Mouse (Mus musculus): ENCODE measurements around the gene Scrn1. TPM values are rescaled to one million over a fixed set of nuclear protein-coding genes. Genes with fewer than 3 reads are reported as not detected.

The Scrn1 gene
- polyA plus RNA-seq, 1 experiment = 25.5 TPM

- H3K36me3 ChIP-seq (ENCODE audit: control insufficient read depth, insufficient read depth) = no peaks in the 10 kb centered on the region
- no peaks in the 10 kb centered on the region for H3K79me2 ChIP-seq (ENCODE audit: control insufficient read depth, insufficient read depth)
- no peak overlapping the region for H3ac ChIP-seq (ENCODE audit: control insufficient read depth, insufficient read length)
- no peak overlapping the region for H3K4me2 ChIP-seq (ENCODE audit: low read depth)
- no peaks in the 10 kb centered on the region for H3K27me3 ChIP-seq (ENCODE audit: control insufficient read depth, insufficient read depth, insufficient read length)
- H3K4me3 ChIP-seq = no peak overlapping the region
- TF ChIP-seq USF1 (IDR thresholded peaks at IDR 0.05; ENCODE audit: low read depth) (no peak), MYOD1 (IDR thresholded peaks at IDR 0.05; ENCODE audit: control insufficient read depth in 1 of 3, insufficient read length in 2 of 3, low read depth in 2 of 3) (no peak), REST (IDR thresholded peaks at IDR 0.05; ENCODE audit: insufficient read depth, insufficient read length) (no peak), POLR2A (IDR thresholded peaks at IDR 0.05; ENCODE audit: insufficient read length, low read depth) (no peak), E2F4 (IDR thresholded peaks at IDR 0.05; ENCODE audit: insufficient read depth) (no peak), SRF (IDR thresholded peaks at IDR 0.05; ENCODE audit: control insufficient read depth, insufficient read length, low read depth) (no peak), CEBPB (IDR thresholded peaks at IDR 0.05; ENCODE audit: insufficient read depth, poor library complexity, severe bottlenecking) (no peak), TCF12 (IDR thresholded peaks at IDR 0.05; ENCODE audit: insufficient read depth, poor library complexity, severe bottlenecking) (no peak), TCF3 (IDR thresholded peaks at IDR 0.05; ENCODE audit: insufficient read length, low read depth) (no peak), MYOG (IDR thresholded peaks at IDR 0.05; ENCODE audit: control insufficient read depth in 1 of 3, insufficient read depth in 1 of 3, insufficient read length in 2 of 3, low read depth in 2 of 3) (no peak), MAX (IDR thresholded peaks at IDR 0.05; ENCODE audit: low read depth) (no peak), POLR2AphosphoS2 (IDR thresholded peaks at IDR 0.05; ENCODE audit: insufficient read length, low read depth) (no peak)
Observed at GRCm38 (mm10) chr6:54550801-54551323, 15.4 kb downstream of the Scrn1 start.

- Histone ChIP-seq H3K4me3 (no peak overlapping the region), H3K79me2 (ENCODE audit: control insufficient read depth, insufficient read depth) (no peaks in the 10 kb centered on the region), H3K4me2 (ENCODE audit: low read depth) (no peak overlapping the region), H3K27me3 (ENCODE audit: control insufficient read depth, insufficient read depth, insufficient read length) (no peaks in the 10 kb centered on the region), H3K36me3 (ENCODE audit: control insufficient read depth, insufficient read depth) (no peaks in the 10 kb centered on the region), H3ac (ENCODE audit: control insufficient read depth, insufficient read length) (no peak overlapping the region)
- TF ChIP-seq TCF3 (IDR thresholded peaks at IDR 0.05; ENCODE audit: insufficient read length, low read depth) (no peak), USF1 (IDR thresholded peaks at IDR 0.05; ENCODE audit: low read depth) (no peak), POLR2A (IDR thresholded peaks at IDR 0.05; ENCODE audit: insufficient read length, low read depth) (no peak), TCF12 (IDR thresholded peaks at IDR 0.05; ENCODE audit: insufficient read depth, poor library complexity, severe bottlenecking) (no peak), E2F4 (IDR thresholded peaks at IDR 0.05; ENCODE audit: insufficient read depth) (no peak), CEBPB (IDR thresholded peaks at IDR 0.05; ENCODE audit: insufficient read depth, poor library complexity, severe bottlenecking) (no peak), POLR2AphosphoS2 (IDR thresholded peaks at IDR 0.05; ENCODE audit: insufficient read length, low read depth) (no peak), MYOG (IDR thresholded peaks at IDR 0.05; ENCODE audit: control insufficient read depth in 1 of 3, insufficient read depth in 1 of 3, insufficient read length in 2 of 3, low read depth in 2 of 3) (no peak), REST (IDR thresholded peaks at IDR 0.05; ENCODE audit: insufficient read depth, insufficient read length) (no peak), MYOD1 (IDR thresholded peaks at IDR 0.05; ENCODE audit: control insufficient read depth in 1 of 3, insufficient read length in 2 of 3, low read depth in 2 of 3) (no peak), MAX (IDR thresholded peaks at IDR 0.05; ENCODE audit: low read depth) (no peak)
Observed at GRCm38 (mm10) chr6:54549311-54549710, 17.0 kb downstream of the Scrn1 start.

GRCm38 (mm10) chr6:54548314-54549019 is 17.8 kb downstream of the Scrn1 start:
- Histone ChIP-seq H3K36me3 (ENCODE audit: control insufficient read depth, insufficient read depth) (no peaks in the 10 kb centered on the region), H3K79me2 (ENCODE audit: control insufficient read depth, insufficient read depth) (no peaks in the 10 kb centered on the region), H3K27me3 (ENCODE audit: control insufficient read depth, insufficient read depth, insufficient read length) (no peaks in the 10 kb centered on the region), H3K4me2 (ENCODE audit: low read depth) (no peak overlapping the region), H3K4me3 (no peak overlapping the region), H3ac (ENCODE audit: control insufficient read depth, insufficient read length) (no peak overlapping the region)
- TF ChIP-seq TCF12 (IDR thresholded peaks at IDR 0.05; ENCODE audit: insufficient read depth, poor library complexity, severe bottlenecking) = no peak
- no peak for TF ChIP-seq POLR2AphosphoS2 (IDR thresholded peaks at IDR 0.05; ENCODE audit: insufficient read length, low read depth)

- Histone ChIP-seq H3K4me2 (ENCODE audit: low read depth) (no peak overlapping the region), H3K36me3 (ENCODE audit: control insufficient read depth, insufficient read depth) (no peaks in the 10 kb centered on the region), H3ac (ENCODE audit: control insufficient read depth, insufficient read length) (no peak overlapping the region), H3K4me3 (no peak overlapping the region), H3K79me2 (ENCODE audit: control insufficient read depth, insufficient read depth) (no peaks in the 10 kb centered on the region), H3K27me3 (ENCODE audit: control insufficient read depth, insufficient read depth, insufficient read length) (no peaks in the 10 kb centered on the region)
- TF ChIP-seq TCF3 (IDR thresholded peaks at IDR 0.05; ENCODE audit: insufficient read length, low read depth) = no peak
Observed at GRCm38 (mm10) chr6:54543646-54544045, 22.6 kb downstream of the Scrn1 start.

- no peak overlapping the region for H3K4me3 ChIP-seq
- TF ChIP-seq SRF (IDR thresholded peaks at IDR 0.05; ENCODE audit: control insufficient read depth, insufficient read length, low read depth) (no peak), E2F4 (IDR thresholded peaks at IDR 0.05; ENCODE audit: insufficient read depth) (no peak), POLR2AphosphoS2 (IDR thresholded peaks at IDR 0.05; ENCODE audit: insufficient read length, low read depth) (no peak), USF1 (IDR thresholded peaks at IDR 0.05; ENCODE audit: low read depth) (no peak), MAX (IDR thresholded peaks at IDR 0.05; ENCODE audit: low read depth) (no peak), MYOG (IDR thresholded peaks at IDR 0.05; ENCODE audit: control insufficient read depth in 1 of 3, insufficient read depth in 1 of 3, insufficient read length in 2 of 3, low read depth in 2 of 3) (no peak), CEBPB (IDR thresholded peaks at IDR 0.05; ENCODE audit: insufficient read depth, poor library complexity, severe bottlenecking) (no peak), POLR2A (IDR thresholded peaks at IDR 0.05; ENCODE audit: insufficient read length, low read depth) (no peak), MYOD1 (IDR thresholded peaks at IDR 0.05; ENCODE audit: control insufficient read depth in 1 of 3, insufficient read length in 2 of 3, low read depth in 2 of 3) (no peak), TCF3 (IDR thresholded peaks at IDR 0.05; ENCODE audit: insufficient read length, low read depth) (no peak), REST (IDR thresholded peaks at IDR 0.05; ENCODE audit: insufficient read depth, insufficient read length) (no peak), TCF12 (IDR thresholded peaks at IDR 0.05; ENCODE audit: insufficient read depth, poor library complexity, severe bottlenecking) (no peak)
- no peak overlapping the region for H3ac ChIP-seq (ENCODE audit: control insufficient read depth, insufficient read length)
- H3K79me2 ChIP-seq (ENCODE audit: control insufficient read depth, insufficient read depth) = no peaks in the 10 kb centered on the region
- no peaks in the 10 kb centered on the region for H3K27me3 ChIP-seq (ENCODE audit: control insufficient read depth, insufficient read depth, insufficient read length)
- no peak overlapping the region for H3K4me2 ChIP-seq (ENCODE audit: low read depth)
- no peaks in the 10 kb centered on the region for H3K36me3 ChIP-seq (ENCODE audit: control insufficient read depth, insufficient read depth)
Observed at GRCm38 (mm10) chr6:54542836-54543235, 23.5 kb downstream of the Scrn1 start.
